Mouse (Mus musculus) hindbrain, embryonic 16.5 days (tissue): Measurements from ENCODE around the gene Gm815. TPM values are rescaled to one million over a fixed set of nuclear protein-coding genes. Genes with fewer than 3 reads are reported as not detected.

Experiments used
- ATAC-seq: fragments of 200-750 bp; cut with Nextera tagmentation; 2 replicates; pipeline ENCODE4 v1.8.0; 2017; ENCODE audit warnings: moderate TSS enrichment, moderate library complexity
- H3K27ac ChIP-seq: fragments of 300-500 bp; sonication (generic); 2 replicates; pipeline ENCODE4 v1.5.1; 2014; ENCODE audit warnings: low read depth, mild to moderate bottlenecking, control low read depth, low read length, moderate library complexity
- H3K27me3 ChIP-seq: fragments of 300-500 bp; sonication (generic); replicated peaks from 2 replicates; pipeline ENCODE4 v1.6.1; 2014; ENCODE audit warnings: low read length; ENCODE audit not compliant: control insufficient read depth, insufficient read depth
- H3K36me3 ChIP-seq: fragments of 300-500 bp; sonication (generic); 2 replicates; pipeline ENCODE4 v1.6.1; 2014; ENCODE audit warnings: mild to moderate bottlenecking, low read length, moderate library complexity, mixed read lengths; ENCODE audit not compliant: control insufficient read depth, insufficient read depth
- H3K4me1 ChIP-seq: fragments of 300-500 bp; sonication (generic); 2 replicates; pipeline ENCODE4 v1.6.1; 2014; ENCODE audit warnings: low read depth, low read length; ENCODE audit not compliant: control insufficient read depth, insufficient read depth
- H3K4me2 ChIP-seq: fragments of 300-500 bp; sonication (generic); 2 replicates; pipeline ENCODE4 v1.6.1; 2014; ENCODE audit warnings: mild to moderate bottlenecking, low read length, control low read depth, moderate library complexity
- H3K4me3 ChIP-seq: fragments of 300-500 bp; sonication (generic); 2 replicates; pipeline ENCODE4 v1.5.1; 2014; ENCODE audit warnings: mild to moderate bottlenecking, low read length, control low read depth, moderate library complexity
- H3K9ac ChIP-seq: fragments of 300-500 bp; sonication (generic); 2 replicates; pipeline ENCODE4 v1.6.1; 2014; ENCODE audit warnings: low read depth, mild to moderate bottlenecking, control low read depth, low read length, moderate library complexity
- H3K9me3 ChIP-seq: fragments of 300-500 bp; sonication (generic); 2 replicates; pipeline ENCODE4 v1.6.1; 2014; ENCODE audit warnings: mild to moderate bottlenecking, low read length, moderate library complexity; ENCODE audit not compliant: control insufficient read depth
- WGBS: fragments of 180-500 bp; shearing (Covaris S2); extraction: QIAGEN DNeasy Blood & Tissue Kit; methylation state at CpG from one replicate; pipeline ENCODE4 v1.1.7; 2014; 5-methylcytosine and 5-hydroxymethylcytosine counted together
- polyA plus RNA-seq: library from polyadenylated mRNA; unstranded; fragments of >200 nt; fragmentation: Nextera tagmentation; extraction: Ambion mirVana; gene quantifications from 2 replicates; pipeline ENCODE4 v1.2.1, GENCODE M21; 2015

Gene Gm815
- polyA plus RNA-seq, 1 experiment from 2014 or later: not detected

GRCm38 (mm10) chr19:26871096-26871495, 14.6 kb upstream of the Gm815 start:
- WGBS: 34% methylated on average over 3 of the region's 3 CpGs
- H3K4me1 ChIP-seq: peaks cover 14% of the 10 kb centered on the region
- H3K27me3 ChIP-seq: no peaks in the 10 kb centered on the region
- ATAC-seq: 0 out of 2 replicates have a peak, but pooled peaks have one; percentile 14
- no peak overlapping the region for H3K4me2 ChIP-seq
- H3K4me3 ChIP-seq: no peak overlapping the region
- no peaks in the 10 kb centered on the region for H3K9me3 ChIP-seq
- H3K27ac ChIP-seq: no peak overlapping the region
- H3K36me3 ChIP-seq: no peaks in the 10 kb centered on the region
- no peak overlapping the region for H3K9ac ChIP-seq

DNA sequence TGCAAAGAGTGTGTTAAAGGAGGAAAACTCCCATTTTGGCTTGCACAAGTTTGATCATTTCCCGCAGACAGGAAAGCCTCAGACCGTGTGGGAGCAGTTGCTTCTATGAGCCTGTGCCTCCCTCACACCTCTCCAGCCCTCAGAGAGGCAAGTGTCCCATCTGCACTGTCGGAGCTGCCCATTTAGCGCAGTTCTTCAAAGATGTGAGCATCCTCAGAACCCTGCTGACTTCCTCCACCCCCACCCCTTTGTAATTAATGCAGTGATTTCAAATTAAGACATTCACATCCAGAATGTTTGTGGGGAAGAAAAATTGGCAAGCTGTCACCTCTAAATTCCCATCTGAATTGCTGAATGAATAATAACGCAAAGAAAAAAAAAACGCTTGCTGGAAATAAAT, 12.8 kb upstream of the Gm815 start:
- Histone ChIP-seq H3K9ac (no peak overlapping the region), H3K4me3 (no peak overlapping the region), H3K4me1 (peaks cover 14% of the 10 kb centered on the region), H3K27me3 (no peaks in the 10 kb centered on the region), H3K9me3 (no peaks in the 10 kb centered on the region), H3K27ac (no peak overlapping the region), H3K36me3 (no peaks in the 10 kb centered on the region), H3K4me2 (no peak overlapping the region)
- WGBS: 29% methylated on average over 6 of the region's 6 CpGs
- no peak for ATAC-seq

DNA sequence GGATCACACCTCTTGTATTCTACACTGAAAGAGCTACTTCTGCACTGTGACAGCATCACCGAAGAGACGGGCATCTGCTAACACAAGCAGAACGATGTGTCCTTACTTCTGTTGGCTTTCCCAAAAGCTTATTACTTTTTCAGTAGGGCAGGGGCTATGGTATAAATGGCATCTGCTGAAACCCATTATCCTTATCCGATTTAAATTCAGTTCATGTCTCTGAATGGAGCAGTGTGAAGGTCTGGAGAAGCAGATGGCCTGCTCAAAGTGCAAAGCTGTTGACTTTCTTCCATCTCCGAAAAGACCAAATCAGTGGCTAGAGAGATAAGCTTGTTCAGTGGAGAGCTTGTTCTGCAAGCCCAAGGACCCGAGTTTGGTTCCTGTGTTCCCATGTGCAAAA, 10.1 kb upstream of the Gm815 start:
- Histone ChIP-seq H3K4me1 (peaks cover 6% of the 10 kb centered on the region), H3K9ac (no peak overlapping the region), H3K4me2 (no peak overlapping the region), H3K27me3 (no peaks in the 10 kb centered on the region; the same call in 1 of the 2 replicates), H3K27ac (no peak overlapping the region), H3K36me3 (no peaks in the 10 kb centered on the region), H3K4me3 (no peak overlapping the region), H3K9me3 (no peaks in the 10 kb centered on the region)
- 75% methylated on average over 6 of the region's 6 CpGs for WGBS
- no peak for ATAC-seq

GRCm38 (mm10) chr19:26877180-26877775, 8.4 kb upstream of the Gm815 start:
- H3K27ac ChIP-seq: no peak overlapping the region
- ATAC-seq: no peak
- whole genome bisulfite sequencing: 8% methylated on average over 10 of the region's 10 CpGs
- no peak overlapping the region for H3K4me3 ChIP-seq
- H3K4me1 ChIP-seq: no peaks in the 10 kb centered on the region
- no peak overlapping the region for H3K9ac ChIP-seq
- no peaks in the 10 kb centered on the region; the same call in 1 of the 2 replicates for H3K27me3 ChIP-seq
- H3K4me2 ChIP-seq: no peak overlapping the region
- H3K36me3 ChIP-seq: no peaks in the 10 kb centered on the region
- H3K9me3 ChIP-seq: no peaks in the 10 kb centered on the region

DNA sequence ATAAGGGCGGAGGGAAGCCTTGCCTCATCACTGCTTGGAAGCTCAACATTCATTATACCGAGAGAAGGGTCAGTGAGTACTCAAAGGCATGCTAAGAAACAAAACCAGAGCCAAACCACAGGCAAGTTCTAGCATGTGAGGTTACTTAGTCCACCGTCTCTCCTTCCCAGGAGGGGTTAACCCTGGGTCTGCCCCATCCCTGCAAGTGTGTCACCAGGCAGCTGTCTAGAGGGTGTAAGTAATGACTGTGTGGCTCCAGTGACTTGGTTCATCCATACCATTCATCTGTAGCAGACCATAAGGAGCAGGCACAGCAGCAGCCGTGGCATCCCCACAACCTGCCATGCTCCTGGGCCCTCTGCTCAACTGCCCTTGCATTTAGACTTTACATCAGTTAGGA, 5.8 kb upstream of the Gm815 start:
- WGBS: 83% methylated on average over 4 of the region's 4 CpGs
- Histone ChIP-seq H3K4me1 (no peaks in the 10 kb centered on the region), H3K9ac (no peak overlapping the region), H3K4me3 (no peak overlapping the region), H3K27me3 (no peaks in the 10 kb centered on the region; the same call in 1 of the 2 replicates), H3K27ac (no peak overlapping the region), H3K4me2 (no peak overlapping the region), H3K36me3 (no peaks in the 10 kb centered on the region), H3K9me3 (no peaks in the 10 kb centered on the region)
- no peak for ATAC-seq

- Histone ChIP-seq H3K36me3 (no peaks in the 10 kb centered on the region), H3K4me3 (no peak overlapping the region), H3K4me1 (no peaks in the 10 kb centered on the region), H3K27me3 (no peaks in the 10 kb centered on the region; the same call in 1 of the 2 replicates), H3K9me3 (no peaks in the 10 kb centered on the region), H3K27ac (no peak overlapping the region), H3K4me2 (no peak overlapping the region), H3K9ac (no peak overlapping the region)
- WGBS: 88% methylated on average over 10 of the region's 10 CpGs
- no peak for ATAC-seq
Observed at GRCm38 (mm10) chr19:26881866-26882427, 3.7 kb upstream of the Gm815 start.

GRCm38 (mm10) chr19:26888171-26888570, 2.5 kb downstream of the Gm815 start:
- ATAC-seq: peak; percentile 83

GRCm38 (mm10) chr19:26891306-26891964, 5.8 kb downstream of the Gm815 start:
- 67% methylated on average over 9 of the region's 9 CpGs for WGBS
- Histone ChIP-seq H3K9me3 (no peaks in the 10 kb centered on the region), H3K4me2 (no peak overlapping the region), H3K36me3 (no peaks in the 10 kb centered on the region), H3K4me1 (no peaks in the 10 kb centered on the region), H3K4me3 (no peak overlapping the region), H3K9ac (no peak overlapping the region), H3K27me3 (no peaks in the 10 kb centered on the region), H3K27ac (no peak overlapping the region)
- no peak for ATAC-seq

More at GRCm38 (mm10) chr19:26888171-26888570, 2.5 kb downstream of the Gm815 start:
- no peak overlapping the region for H3K4me3 ChIP-seq
- H3K4me2 ChIP-seq: no peak overlapping the region
- no peak overlapping the region for H3K27ac ChIP-seq
- WGBS: 54% methylated on average over 9 of the region's 9 CpGs
- H3K27me3 ChIP-seq: no peaks in the 10 kb centered on the region
- no peaks in the 10 kb centered on the region for H3K36me3 ChIP-seq
- no peaks in the 10 kb centered on the region for H3K9me3 ChIP-seq
- H3K9ac ChIP-seq: no peak overlapping the region
- no peaks in the 10 kb centered on the region for H3K4me1 ChIP-seq

DNA sequence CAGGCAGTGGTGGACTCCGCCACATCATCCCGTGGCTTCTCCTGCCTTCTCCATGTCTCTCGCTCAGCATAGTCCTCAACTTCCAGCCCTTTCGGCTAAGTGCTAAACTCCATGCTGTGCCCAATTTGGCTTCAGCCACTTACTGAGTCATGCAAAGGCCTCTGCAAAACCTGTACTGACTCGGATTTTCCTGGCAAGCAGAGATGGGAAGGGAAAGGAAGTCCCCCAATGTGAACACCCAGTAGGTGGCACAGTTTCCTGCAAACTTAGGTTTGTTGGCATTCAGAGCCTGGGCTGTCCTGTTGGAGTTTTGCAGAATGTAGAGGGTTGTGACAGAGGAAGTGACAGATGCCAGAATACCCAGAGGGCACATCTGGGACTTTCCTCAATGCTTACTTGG, 7.2 kb downstream of the Gm815 start:
- Histone ChIP-seq H3K4me3 (no peak overlapping the region), H3K9ac (no peak overlapping the region), H3K4me2 (no peak overlapping the region), H3K36me3 (no peaks in the 10 kb centered on the region), H3K27me3 (no peaks in the 10 kb centered on the region), H3K27ac (no peak overlapping the region), H3K4me1 (no peaks in the 10 kb centered on the region), H3K9me3 (peaks cover 2% of the 10 kb centered on the region; the same call in 1 of the 2 replicates)
- 71% methylated on average over 5 of the region's 5 CpGs for WGBS
- ATAC-seq: no peak
